Mouse (Mus musculus): ENCODE results near the gene Klhl42.

GRCm38 (mm10) chr6:147096934-147097333 lies 5.8 kb downstream of the Klhl42 start:
- TF ChIP-seq CTCF (IDR thresholded peaks at IDR 0.05; ENCODE audit: extremely low read depth, insufficient read length, insufficient replicate concordance, low read depth, low read length) (no peak), POLR2A (IDR thresholded peaks at IDR 0.05; ENCODE audit: low read depth, low read length) (no peak)
